Mouse (Mus musculus) liver, adult (tissue): ENCODE results near the gene Jdp2.

ENCODE experiments used
- GATA4 ChIP-seq: IDR thresholded peaks from 2 replicates; pipeline ENCODE4 v1.6.1; 2014; ENCODE audit warnings: mild to moderate bottlenecking, low read length; ENCODE audit not compliant: insufficient replicate concordance

Jdp2 gene

DNA sequence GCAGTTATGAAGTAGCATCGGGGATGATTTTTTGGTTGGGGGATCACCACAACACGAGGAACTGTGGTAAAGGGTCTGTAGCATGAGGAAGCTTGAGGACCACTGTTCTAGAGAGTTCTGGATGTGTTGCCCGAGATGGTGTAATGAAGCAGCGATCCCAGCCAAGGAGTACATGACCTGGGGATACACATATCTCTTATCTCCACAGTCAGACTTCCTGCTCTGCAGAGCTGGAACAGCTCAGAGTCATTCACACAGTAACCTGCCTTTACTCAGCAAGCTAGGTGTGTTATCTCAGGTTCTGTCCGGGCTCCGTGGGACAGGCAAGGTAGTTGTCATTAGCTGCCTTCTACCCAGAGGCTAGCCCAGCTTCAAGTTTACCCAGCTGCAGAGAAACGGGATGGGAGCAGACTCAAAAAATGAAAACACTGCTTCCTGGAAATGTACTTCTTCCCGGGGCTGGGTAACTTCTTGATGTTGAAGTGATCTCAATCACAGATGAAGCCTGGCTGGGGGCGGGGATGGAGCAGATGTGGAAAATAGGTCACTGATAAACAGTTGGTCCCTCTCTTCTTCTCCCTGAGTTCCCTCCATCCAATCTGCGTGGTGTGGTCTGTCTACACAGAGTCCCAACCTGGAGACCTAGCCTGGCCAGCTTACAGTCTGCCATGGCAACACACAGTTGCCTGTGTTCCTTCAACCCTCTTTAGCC, 42.2 kb downstream of the Jdp2 start:
- TF ChIP-seq GATA4 = no peak

DNA sequence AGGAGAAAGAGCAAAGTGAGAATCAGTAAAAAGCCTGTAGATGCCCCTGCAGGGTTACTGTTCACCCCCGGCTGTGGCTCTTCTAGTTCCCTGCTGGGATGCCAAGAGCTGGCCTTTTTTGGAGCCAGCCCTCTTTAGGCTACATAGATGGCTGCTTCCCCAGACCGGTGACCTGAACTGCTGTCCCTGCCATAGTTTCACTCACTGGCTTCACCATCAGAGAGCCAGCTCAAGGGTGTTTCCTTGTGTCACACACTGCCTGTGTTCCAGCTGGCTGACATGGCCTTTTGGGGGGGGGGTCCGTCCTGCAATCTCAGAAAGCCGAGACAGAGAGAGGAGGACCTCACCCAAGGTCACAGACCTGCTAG, 42.7 kb downstream of the Jdp2 start:
- no peak for TF ChIP-seq GATA4

DNA sequence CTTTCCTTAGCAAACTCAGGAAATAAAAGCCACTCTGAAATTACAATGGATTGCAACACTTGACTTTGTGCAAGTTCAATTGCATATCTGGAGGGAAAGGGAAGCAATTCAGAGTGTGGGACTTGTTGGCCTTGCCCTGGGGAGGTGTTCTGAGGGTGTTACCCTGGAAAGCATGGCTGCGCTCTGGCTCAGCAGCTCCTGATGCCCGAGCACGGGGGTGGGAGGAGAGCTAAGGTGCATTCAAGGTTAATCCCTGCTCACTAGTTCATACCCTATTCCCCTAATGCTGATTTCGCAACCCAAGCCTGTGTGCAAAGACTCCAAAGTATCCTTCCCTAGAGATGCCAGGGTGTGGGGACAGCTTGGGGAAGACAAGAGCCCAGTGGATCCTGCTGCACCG, 44.9 kb downstream of the Jdp2 start:
- no peak for TF ChIP-seq GATA4

DNA sequence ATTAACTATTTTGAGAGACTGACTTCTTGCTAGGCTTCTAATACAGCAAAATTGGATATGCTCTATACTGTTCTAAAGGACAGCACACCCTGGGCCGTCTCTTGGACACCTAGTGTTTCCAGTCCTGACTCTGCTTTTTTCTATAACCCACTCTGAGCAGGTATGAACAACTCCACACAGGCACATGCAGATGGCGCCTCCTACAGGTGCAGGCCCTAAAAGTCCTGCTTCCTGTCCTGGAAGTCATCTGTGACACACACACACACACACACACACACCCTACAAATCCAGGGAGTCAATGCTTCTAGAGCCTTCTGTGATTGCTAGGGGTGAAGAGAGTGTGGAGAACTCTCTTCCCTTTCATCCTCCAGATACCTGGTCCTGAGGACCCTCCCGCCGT, 46.8 kb downstream of the Jdp2 start:
- TF ChIP-seq GATA4 = no peak

DNA sequence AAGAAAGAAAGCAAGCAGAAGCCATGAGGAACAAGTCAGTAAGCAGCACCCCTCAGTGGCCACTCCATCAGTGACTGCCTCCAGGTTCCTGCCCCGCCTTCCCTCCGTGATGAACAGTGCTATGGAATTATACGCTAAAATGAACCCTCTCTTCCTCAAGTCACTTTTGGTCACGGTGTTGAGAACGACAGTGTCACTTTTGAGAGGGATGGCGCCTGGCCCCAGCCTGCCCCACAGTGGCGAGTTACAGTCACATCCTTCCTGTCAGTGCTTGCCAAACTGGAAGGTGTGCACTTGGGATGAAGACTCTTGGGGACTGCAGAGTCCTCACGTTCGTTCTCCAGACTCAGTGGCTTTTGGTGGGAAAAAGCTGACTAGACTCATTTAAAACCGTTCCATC, 48.5 kb downstream of the Jdp2 start:
- no peak for TF ChIP-seq GATA4

DNA sequence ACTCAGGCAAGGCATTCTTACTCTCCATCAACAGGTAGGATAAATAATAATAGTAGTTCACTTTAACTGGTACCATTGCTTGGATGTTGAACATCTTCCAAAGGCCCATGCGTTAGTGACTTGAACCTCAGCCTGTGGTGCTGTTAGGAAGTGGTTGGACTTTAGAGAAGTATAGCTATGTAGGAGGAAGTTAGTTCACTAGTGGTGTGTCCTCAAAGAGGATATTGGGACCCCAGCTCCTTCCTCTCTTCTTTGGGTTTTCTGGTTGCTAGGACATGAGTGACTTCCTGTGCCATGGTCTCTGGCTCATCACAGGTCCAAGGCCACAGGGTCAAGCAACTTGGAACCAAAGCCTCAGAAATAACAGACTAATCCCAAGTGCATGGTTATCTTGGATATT, 49.1 kb downstream of the Jdp2 start:
- no peak for TF ChIP-seq GATA4

DNA sequence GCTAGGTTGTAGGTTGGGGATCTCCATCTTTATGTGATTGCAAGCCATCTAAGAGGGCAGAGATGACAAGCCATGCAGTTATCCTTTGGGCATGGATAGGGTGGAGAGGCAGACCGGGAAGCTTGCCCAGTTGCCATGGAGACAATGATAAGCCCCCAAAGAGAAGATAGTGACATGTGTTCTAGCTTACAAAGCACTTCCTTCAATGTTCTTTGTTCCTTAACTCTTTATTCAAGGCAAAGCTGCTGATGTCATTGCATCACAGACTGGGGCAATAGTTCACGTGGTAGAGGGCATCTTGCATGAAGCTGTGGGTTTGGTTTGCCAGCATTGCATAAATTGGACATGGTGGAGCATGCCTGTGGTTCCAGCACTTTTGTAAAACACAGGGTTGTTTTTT, 60.5 kb downstream of the Jdp2 start:
- TF ChIP-seq GATA4 = peak; percentile 62; the same call in 1 of the 2 replicates

DNA sequence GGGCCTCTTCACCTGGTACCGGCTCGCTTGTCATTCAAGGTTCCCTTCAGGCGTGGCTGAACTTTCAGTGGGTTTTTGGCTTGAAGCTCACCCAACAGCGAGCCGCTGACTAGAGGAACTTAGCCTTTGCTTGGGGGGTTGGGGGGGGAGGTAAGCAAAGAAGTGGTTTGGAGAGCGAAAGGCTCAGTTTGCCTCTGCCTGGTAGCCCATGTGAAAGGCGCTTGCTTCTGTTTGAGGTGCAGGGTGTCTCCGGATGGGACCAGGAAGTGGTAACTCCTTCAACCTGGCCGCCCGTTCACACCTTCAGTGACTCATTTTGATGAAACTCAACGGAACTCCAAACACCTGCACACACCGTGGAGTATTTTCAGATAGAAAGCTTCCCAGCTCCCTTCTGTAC, 62.0 kb downstream of the Jdp2 start:
- TF ChIP-seq GATA4 = no peak

DNA sequence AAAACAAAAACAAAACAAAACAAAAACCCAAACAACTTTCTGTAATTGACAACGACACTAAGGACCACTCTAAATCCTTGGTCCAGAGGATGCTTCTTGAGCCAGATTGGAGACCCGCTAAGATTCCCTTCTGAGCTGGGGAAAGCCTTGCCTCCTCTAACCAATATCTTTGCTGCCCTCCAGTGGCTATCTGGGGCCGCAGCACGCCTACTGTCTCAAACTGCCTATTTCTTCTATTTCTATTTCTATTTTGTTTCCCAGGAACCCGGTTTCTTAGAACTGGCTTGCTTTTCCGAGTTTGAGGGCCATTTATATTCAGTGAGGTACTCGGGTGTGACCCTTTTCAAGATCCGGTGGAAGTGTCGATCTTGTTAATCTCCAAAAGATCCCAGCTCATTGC, 64.1 kb downstream of the Jdp2 start:
- no peak for TF ChIP-seq GATA4

DNA sequence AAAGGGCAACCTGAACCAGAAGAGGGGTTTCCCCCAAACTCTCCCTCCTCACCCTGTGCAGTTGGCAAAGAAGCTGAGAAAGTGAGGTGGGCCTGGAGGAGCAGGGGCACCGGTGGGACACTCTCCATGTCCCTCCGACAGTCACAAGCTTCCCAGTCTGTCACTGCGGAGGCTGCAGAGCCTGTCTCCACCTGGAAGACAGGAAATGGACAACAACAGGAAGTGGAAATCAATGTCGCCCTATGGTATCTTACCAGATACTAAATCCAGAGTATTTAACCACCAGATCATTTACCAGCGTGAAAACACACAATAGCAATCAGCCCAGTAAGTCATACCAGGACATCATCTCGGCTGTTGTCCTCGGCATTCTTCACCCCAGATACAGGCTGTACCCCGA, 67.3 kb downstream of the Jdp2 start:
- TF ChIP-seq GATA4 = no peak

DNA sequence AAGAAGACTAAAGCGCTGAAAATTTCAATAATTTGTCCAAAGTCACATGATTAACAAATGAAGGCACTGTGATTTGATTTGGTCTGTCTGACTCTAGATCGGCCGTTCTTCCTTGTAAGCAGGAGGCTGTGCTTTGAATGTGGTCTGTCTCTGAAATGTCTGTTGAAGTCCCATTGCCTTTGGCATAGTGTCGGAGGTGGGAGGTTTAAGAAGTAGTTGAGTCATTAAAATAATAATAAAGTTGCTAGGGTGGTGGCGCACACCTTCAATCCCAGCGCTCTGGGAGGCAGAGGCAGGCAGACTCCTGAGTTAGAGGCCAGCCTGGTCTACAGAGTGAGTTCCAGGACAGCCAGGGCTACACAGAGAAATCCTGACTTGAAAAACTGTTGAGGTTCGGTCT, 68.2 kb downstream of the Jdp2 start:
- no peak for TF ChIP-seq GATA4

DNA sequence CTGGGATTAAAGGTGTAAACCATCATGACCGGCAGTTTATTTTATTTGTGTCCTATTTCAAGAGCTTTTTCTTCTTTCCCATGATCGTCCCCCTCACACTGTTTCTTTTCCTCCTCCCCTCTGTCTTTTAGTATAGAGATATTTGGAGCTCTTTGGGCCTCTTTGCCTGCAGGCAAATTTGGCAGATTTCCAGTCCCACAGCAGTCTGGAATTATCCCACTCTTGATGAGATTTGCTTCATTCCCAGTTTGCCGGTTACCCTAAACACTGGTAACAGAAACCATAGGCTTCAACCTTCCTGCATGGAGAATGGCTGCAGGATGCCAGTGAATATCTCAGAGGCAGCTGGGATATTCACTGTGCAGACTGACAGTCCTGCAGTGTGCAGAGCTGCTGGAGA, 69.9 kb downstream of the Jdp2 start:
- no peak for TF ChIP-seq GATA4

DNA sequence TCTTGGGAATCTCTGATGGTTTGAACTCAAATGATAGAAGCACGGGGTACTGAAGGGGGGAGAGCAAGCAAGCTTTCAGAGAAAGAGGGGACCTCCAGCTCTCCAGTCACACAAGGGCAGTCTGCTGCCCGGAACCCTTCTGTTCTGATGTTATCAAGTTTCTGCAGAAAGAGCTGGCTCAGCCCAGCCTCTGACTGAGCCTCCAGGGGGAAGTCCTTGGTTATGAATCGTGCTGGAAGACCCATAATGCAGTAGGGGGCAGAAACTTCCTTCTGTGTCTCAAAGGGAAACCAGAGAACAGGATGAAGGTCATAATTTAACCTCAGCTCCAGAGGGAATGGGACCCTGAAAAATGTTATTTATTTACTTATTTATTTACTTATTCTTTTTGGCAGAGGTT, 71.3 kb downstream of the Jdp2 start:
- no peak for TF ChIP-seq GATA4

DNA sequence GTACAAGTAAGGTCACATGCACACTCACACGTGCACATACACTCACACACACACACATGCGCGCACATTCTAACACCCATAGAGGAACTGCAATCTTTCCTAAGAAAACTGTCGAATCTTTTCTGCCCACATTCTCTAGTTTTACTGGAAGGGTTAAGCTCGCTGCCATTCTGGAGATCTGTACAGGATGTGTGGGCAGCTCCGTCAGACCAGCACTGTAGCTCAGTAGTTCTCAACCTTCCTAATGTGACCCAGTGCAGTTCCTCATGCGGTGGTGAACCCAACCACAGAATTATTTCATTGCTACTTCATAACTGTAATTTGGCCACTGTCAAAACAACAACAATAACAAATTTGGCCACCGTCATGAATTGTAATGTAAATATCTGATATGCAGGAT, 75.1 kb downstream of the Jdp2 start:
- no peak for TF ChIP-seq GATA4

DNA sequence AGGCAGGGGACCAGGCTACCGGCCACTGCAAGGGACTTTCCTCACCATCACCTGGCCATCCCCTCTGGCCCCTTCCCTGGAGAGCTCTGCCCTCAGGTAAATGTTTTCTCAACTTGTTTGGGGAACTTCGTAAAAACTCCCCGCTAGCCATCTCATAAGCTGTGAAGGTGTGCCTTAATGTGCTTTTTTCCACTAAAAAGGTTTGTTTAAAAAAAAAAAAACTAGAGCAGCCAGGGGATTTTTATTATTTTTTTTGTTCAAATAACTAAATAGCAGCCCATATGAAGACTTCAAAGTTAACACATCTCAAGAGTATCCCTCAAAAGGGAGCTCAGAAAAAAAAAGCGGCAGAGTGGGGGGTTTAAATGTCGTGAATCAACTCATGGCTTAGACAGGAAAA, 80.3 kb downstream of the Jdp2 start:
- no peak for TF ChIP-seq GATA4

DNA sequence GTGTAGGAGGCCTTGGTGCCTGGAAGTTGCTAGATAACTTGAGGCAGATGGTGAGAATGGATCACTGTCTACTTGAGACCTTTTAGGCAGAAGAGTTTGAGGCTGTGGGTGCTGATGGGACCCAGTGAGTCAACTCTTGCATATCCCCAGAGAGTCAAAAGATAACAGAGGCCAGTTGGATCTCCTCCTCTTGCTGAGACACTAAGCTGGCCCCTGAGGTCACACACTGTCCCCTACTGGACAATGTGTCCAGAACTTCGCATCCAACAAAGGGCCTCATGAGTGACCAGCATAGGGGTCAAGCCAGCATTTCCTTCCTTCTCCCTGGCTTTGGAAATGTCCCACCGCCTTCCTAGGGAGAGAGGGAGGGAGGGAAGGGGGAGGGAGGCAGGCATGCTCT, 81.0 kb downstream of the Jdp2 start:
- no peak for TF ChIP-seq GATA4

DNA sequence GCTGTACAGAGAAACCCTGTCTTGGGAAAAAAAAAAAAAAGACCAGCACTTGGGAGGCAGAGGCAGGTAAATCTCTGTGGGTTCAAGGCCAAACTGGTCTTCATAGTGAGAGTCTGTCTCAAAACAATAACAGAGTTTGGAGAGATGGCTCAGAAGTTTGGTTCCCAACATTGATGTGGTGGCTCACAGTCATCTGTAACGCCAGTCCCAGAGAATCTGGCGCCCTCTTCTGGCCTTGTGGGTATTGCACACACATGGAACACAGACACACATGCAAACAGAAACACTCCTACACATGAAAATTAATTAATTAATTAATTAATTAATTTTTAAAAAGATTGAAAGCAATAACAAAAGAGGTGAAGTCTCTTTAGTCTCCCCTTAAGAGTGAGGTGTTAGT, 83.5 kb downstream of the Jdp2 start:
- TF ChIP-seq GATA4 = no peak

DNA sequence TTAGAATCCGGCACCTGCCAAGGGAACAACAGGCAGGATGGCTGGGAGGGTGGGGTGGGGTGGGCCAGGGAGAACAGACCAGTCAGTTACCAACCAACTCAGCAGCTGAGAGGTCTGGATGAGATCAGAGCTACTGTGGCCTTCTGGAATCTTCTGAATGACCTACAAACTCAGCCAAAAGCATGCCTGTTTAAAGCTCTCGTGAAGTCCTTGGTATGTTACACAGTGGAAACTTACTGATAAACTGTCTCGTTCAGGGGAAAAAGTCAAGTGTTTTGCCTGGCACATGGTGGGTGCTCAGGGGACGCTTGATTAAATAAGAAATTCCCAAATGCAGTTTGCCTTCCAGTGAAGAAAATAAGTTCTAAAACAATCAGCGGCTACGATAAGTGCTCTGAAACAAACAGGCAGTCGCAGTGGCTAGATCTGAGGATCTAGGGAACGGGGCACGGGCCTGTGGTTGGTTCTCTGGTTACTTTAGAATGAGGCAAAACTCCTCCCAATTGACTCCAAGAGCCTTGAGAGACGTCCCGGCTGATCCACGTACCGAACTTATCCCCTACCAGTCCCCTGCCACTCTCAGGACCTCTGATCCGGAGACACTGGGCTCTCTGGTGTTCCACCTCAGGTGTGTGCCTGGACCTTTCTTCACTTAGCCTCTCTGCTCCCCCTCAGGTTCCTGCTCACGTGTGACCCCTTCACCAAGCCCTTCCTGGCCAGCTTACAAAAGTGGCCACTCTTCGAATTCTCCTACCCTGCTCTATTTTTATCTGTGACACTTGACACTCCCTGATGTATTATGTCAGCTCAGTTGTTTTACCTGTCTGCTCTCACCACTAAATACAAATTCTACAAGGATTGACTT, 85.8 kb downstream of the Jdp2 start:
- no peak for TF ChIP-seq GATA4
